Mouse (Mus musculus) hindbrain, embryonic 11.5 days (tissue): ENCODE data around the gene Nol3. TPM values are rescaled to one million over a fixed set of nuclear protein-coding genes. Genes with fewer than 3 reads are reported as not detected.

Source experiments
- ATAC-seq: fragments of 200-750 bp; cut with Nextera tagmentation; 2 replicates; pipeline ENCODE4 v1.8.0; 2017; ENCODE audit warnings: mild to moderate bottlenecking, moderate TSS enrichment, moderate library complexity; ENCODE audit not compliant: low FRiP score
- DNase-seq: peaks from one replicate; pipeline ENCODE4 v3.0.0-alpha.2; 2015; ENCODE audit warnings: low spot score
- H3K27ac ChIP-seq: fragments of 300-500 bp; sonication (generic); 2 replicates; pipeline ENCODE4 v1.5.1; 2014; ENCODE audit warnings: mild to moderate bottlenecking, low read depth, low read length
- H3K27me3 ChIP-seq: fragments of 300-500 bp; sonication (generic); 2 replicates; pipeline ENCODE4 v1.6.1; 2014; ENCODE audit warnings: mild to moderate bottlenecking, low read length, moderate library complexity, mixed read lengths; ENCODE audit not compliant: control insufficient read depth, insufficient read depth
- H3K36me3 ChIP-seq: fragments of 300-500 bp; sonication (generic); 2 replicates; pipeline ENCODE4 v1.6.1; 2014; ENCODE audit warnings: mild to moderate bottlenecking, low read length, moderate library complexity, mixed read lengths; ENCODE audit not compliant: control insufficient read depth, insufficient read depth
- H3K4me1 ChIP-seq: fragments of 300-500 bp; sonication (generic); replicated peaks from 2 replicates; pipeline ENCODE4 v1.6.1; 2014; ENCODE audit warnings: low read length, mixed read lengths; ENCODE audit not compliant: control insufficient read depth, insufficient read depth
- H3K4me2 ChIP-seq: fragments of 300-500 bp; sonication (generic); replicated peaks from 2 replicates; pipeline ENCODE4 v1.6.1; 2014; ENCODE audit warnings: mild to moderate bottlenecking, low read depth, low read length
- H3K4me3 ChIP-seq: fragments of 300-500 bp; sonication (generic); 2 replicates; pipeline ENCODE4 v1.5.1; 2014; ENCODE audit warnings: low read depth, low read length
- H3K9ac ChIP-seq: fragments of 300-500 bp; sonication (generic); 2 replicates; pipeline ENCODE4 v1.6.1; 2014; ENCODE audit warnings: low read depth, low read length
- H3K9me3 ChIP-seq: fragments of 300-500 bp; sonication (generic); 2 replicates; pipeline ENCODE4 v1.6.1; 2016; ENCODE audit warnings: low read length; ENCODE audit not compliant: control insufficient read depth
- WGBS: fragments of 180-500 bp; shearing (Covaris S2); extraction: QIAGEN DNeasy Blood & Tissue Kit; methylation state at CpG from one replicate; pipeline ENCODE4 v1.1.7; 2014; 5-methylcytosine and 5-hydroxymethylcytosine counted together
- polyA plus RNA-seq: library from polyadenylated mRNA; unstranded; fragments of >200 nt; fragmentation: Nextera tagmentation; extraction: Ambion mirVana; gene quantifications from 2 replicates; pipeline ENCODE4 v1.2.1, GENCODE M21; 2014

Nol3 gene
- polyA plus RNA-seq, 1 experiment from 2014 or later, result 2.7 TPM

DNA sequence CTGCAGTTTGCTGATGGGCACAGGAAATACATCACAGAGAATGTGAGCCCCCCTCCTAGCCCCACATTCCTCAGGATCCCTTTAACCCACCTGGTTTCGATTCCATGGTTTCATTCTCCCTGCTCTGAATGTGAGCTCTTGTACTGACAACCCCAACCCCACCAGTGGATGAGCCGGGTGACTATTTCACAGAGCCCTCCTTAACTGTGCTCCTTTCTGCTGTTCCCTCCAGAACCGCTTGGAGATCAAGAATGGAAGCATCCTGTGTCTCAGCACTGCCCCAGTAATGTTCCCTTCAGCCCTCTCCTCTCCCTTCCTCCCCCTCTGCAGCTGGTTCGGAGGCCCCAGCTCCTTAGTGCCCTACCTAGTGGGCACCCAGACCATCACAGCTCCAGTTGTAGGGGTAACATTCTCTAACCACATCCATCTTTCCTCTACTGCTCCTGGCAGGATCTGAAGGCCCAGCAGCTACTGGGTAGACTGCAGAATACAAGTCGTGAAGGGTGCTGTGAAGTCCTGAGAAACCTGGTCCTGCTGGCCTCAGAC is 30.3 kb downstream of the Nol3 start:
- 50% methylated on average over 5 of the region's 5 CpGs for WGBS
- Histone ChIP-seq H3K36me3 (peaks cover 13% of the 10 kb centered on the region; the same call in 1 of the 2 replicates), H3K9ac (no peak overlapping the region), H3K9me3 (no peaks in the 10 kb centered on the region), H3K27me3 (no peaks in the 10 kb centered on the region), H3K4me3 (no peak overlapping the region), H3K27ac (no peak overlapping the region), H3K4me2 (no peak overlapping the region), H3K4me1 (no peaks in the 10 kb centered on the region)
- ATAC-seq, result peak; percentile 22; the same call in 1 of the 2 replicates
- no peak for DNase-seq

DNA sequence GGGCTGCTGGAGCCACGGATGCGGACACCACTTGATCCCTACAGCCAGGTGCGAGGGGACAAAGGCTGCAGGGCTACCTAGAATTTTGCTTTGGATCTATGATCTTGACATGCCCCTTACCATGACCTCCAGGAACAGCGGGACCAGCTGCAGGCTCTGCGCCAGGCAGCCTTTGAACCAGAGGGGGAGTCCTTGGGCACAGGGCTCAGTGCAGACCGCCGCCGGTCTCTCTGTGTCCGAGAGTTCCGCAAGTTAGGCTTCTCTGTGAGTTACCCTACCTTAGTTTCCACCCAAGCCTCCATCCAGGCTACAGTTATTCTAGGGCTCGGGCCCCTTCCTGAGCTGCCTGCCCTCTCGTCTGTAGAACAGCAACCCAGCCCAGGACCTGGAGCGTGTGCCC is 31.7 kb downstream of the Nol3 start:
- no peaks in the 10 kb centered on the region for H3K4me1 ChIP-seq
- WGBS, result 95% methylated on average over 13 of the region's 13 CpGs
- no peak overlapping the region for H3K9ac ChIP-seq
- no peak overlapping the region for H3K4me3 ChIP-seq
- no peaks in the 10 kb centered on the region for H3K27me3 ChIP-seq
- DNase-seq (no peak), ATAC-seq (no peak)
- H3K27ac ChIP-seq, result no peak overlapping the region
- no peak overlapping the region for H3K4me2 ChIP-seq
- no peaks in the 10 kb centered on the region for H3K9me3 ChIP-seq
- 0 out of 2 replicates have a peak, but pooled peaks cover 6% of the 10 kb centered on the region for H3K36me3 ChIP-seq

DNA sequence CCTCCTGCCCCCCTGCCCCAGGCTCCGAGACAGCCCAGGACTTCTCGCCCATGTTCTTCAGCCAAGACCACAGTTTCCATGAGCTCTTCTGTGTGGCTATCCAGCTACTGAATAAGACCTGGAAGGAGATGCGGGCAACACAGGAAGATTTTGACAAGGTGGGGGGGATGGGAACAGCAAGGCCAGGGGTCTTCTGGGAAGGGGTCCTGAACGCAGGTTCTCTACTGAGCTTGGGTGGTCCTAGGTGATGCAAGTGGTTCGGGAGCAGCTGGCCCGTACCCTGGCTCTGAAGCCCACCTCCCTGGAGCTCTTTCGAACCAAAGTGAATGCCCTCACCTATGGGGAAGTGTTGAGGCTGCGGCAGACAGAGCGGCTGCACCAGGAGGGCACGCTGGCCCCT is 32.5 kb downstream of the Nol3 start:
- whole genome bisulfite sequencing, result 93% methylated on average over 10 of the region's 10 CpGs
- no peaks in the 10 kb centered on the region for H3K4me1 ChIP-seq
- no peak overlapping the region for H3K4me3 ChIP-seq
- H3K27me3 ChIP-seq, result no peaks in the 10 kb centered on the region
- no peak for ATAC-seq
- no peak overlapping the region for H3K4me2 ChIP-seq
- no peak overlapping the region for H3K9ac ChIP-seq
- H3K27ac ChIP-seq, result no peak overlapping the region
- no peak for DNase-seq
- H3K9me3 ChIP-seq, result no peaks in the 10 kb centered on the region
- 0 out of 2 replicates have a peak, but pooled peaks cover 3% of the 10 kb centered on the region for H3K36me3 ChIP-seq

DNA sequence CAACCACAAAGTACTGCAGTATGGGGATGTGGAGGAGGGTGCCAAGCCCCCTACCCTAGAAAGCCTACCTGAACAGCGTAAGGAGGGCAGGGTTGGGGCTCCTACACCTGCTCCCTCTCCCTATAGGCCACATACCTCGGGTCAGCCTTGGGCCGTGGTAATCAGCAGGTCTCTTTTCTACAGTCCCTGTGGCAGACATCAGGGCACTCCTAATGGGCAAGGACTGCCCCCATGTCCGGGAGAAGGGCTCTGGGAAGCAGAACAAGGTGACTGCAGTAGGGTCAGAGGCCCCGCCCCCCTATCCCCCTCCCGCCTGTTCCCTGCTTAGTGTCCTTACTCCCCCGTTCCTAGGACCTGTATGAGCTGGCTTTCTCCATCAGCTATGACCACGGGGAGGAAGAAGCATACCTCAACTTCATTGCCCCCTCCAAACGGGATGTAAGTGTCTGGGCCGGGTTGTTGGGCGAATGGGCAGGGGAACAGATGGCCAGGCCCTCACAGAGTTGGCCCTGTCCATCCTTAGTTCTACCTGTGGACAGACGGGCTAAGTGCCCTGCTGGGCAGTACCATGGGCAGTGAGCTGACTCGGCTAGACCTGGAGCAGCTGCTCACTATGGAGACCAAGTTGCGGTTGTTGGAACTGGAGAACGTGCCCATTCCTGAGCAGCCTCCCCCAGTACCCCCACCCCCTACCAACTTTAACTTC is 33.4 kb downstream of the Nol3 start:
- Histone ChIP-seq H3K4me3 (no peak overlapping the region), H3K27me3 (no peaks in the 10 kb centered on the region), H3K36me3 (0 out of 2 replicates have a peak, but pooled peaks cover 5% of the 10 kb centered on the region), H3K4me1 (no peaks in the 10 kb centered on the region), H3K9ac (no peak overlapping the region), H3K4me2 (no peak overlapping the region), H3K9me3 (no peaks in the 10 kb centered on the region), H3K27ac (no peak overlapping the region)
- ATAC-seq (no peak), DNase-seq (no peak)
- WGBS, result 86% methylated on average over 15 of the region's 15 CpGs

DNA sequence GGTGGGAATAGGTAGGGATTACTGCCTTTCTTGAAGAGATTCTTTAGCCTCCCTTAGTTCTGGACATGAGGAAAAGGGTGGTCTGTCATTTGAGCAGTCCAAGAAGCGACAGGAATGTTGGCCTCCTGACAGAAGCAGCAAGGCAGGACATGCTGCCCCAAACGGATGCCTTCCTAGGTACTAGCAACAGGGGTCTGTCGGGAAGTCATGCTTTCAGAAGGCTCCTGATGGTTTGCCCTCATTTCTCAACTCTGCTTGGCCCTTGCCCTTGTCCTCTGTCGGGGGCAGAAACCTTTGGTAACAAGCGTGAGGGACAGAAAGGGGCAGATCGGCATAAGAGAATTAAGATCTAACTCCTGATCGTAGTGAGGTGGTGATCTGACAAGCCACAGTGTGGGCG is 34.2 kb downstream of the Nol3 start:
- no peaks in the 10 kb centered on the region for H3K4me1 ChIP-seq
- DNase-seq (no peak), ATAC-seq (no peak)
- H3K9me3 ChIP-seq, result no peaks in the 10 kb centered on the region
- H3K4me2 ChIP-seq, result no peak overlapping the region
- WGBS, result 86% methylated on average over 8 of the region's 8 CpGs
- 0 out of 2 replicates have a peak, but pooled peaks cover 5% of the 10 kb centered on the region for H3K36me3 ChIP-seq
- no peak overlapping the region for H3K27ac ChIP-seq
- H3K9ac ChIP-seq, result no peak overlapping the region
- no peaks in the 10 kb centered on the region for H3K27me3 ChIP-seq
- H3K4me3 ChIP-seq, result no peak overlapping the region

DNA sequence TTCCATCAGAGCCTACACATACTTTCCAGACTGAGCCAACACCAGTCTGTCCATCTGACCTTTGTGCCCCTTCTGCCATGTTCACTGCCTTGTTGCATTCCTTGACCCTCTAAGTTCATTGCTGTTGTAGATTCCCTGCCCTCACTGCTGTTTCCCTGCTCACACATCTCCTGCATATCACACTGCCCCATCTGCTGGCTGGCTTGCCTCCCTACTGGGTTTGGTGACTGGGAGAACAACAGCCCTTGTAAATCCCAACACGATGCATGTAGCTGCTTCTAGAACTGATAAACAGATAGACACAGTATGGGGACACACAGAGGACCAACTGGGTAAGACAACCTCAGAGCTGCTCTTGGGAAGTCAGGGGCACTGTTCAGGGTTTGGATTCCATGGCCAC is 35.8 kb downstream of the Nol3 start:
- Histone ChIP-seq H3K4me3 (no peak overlapping the region), H3K4me1 (no peaks in the 10 kb centered on the region), H3K9ac (no peak overlapping the region), H3K27ac (no peak overlapping the region), H3K36me3 (0 out of 2 replicates have a peak, but pooled peaks cover 5% of the 10 kb centered on the region), H3K27me3 (no peaks in the 10 kb centered on the region), H3K9me3 (no peaks in the 10 kb centered on the region), H3K4me2 (no peak overlapping the region)
- DNase-seq, result no peak
- 94% methylated on average over 1 of the region's 1 CpGs for WGBS
- no peak for ATAC-seq

DNA sequence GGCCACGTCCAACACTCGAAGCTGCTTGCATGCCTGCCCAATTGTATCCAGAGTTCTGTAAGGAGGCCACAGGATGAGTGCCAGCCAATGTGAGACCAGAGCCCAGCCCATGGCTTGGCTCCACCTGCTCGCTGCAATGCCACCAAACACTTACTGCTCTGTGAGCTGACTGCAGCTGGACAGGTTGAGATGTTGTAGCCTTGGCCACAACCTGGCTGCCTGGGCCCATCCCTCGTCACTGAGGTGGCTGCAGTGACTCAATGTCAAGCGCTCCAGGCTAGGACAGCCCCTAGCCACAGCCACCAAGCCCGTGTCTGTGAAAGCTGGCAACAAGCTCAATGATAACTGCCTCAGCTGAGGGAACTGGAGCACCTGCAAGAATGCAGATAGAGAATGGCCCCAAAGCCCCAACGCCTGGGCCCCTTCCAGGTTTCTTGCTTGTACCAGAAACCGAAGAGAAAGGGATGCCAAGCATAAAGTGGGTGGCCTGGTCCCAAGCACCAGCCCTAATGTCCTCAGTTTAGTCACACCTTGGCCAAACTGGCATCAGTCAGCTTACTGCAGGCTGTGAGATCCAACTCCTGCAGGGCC is 37.0 kb downstream of the Nol3 start:
- ATAC-seq (no peak), DNase-seq (no peak)
- Histone ChIP-seq H3K9me3 (no peaks in the 10 kb centered on the region), H3K4me2 (no peak overlapping the region), H3K27ac (no peak overlapping the region), H3K27me3 (no peaks in the 10 kb centered on the region), H3K36me3 (0 out of 2 replicates have a peak, but pooled peaks cover 2% of the 10 kb centered on the region), H3K4me1 (no peaks in the 10 kb centered on the region), H3K4me3 (no peak overlapping the region), H3K9ac (no peak overlapping the region)
- 93% methylated on average over 8 of the region's 8 CpGs for whole genome bisulfite sequencing

DNA sequence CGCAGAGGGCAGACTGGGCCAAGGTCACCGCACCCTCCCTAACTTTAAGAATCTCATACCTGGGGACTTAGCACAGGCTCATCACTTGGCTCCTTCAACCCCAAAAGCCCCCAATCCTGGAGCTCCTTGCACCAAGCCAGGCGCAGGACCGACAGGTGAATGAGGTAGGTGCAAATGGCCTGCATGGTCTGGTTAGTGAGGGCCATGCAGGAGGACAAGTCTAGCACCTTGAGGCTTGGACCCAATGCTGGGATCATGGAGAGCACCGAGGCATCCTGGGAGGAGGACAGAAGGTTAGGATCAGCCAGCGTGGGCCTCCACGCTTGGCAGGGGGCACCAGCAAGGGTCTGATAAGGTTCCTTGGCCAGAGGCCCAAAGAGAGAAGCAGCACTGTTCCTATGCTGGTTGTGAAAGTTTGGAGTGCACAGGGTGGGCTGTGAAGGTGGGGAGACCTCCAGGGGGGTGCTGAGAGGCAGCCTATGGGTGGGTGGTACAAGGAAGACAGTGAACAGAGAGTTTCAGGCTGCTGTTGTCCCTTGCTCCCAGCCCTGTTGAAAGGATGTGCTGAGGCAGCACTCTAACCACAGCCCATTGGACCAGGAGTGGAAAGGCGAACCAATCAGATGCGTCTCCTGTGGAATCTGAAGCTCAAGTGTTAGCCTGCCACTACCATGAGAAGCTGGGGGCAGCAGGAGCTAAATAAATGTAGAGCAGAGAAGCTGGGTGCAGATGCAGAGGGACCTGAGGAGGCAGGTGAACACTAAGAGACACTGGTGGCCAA is 37.9 kb downstream of the Nol3 start:
- WGBS, result 85% methylated on average over 9 of the region's 9 CpGs
- Histone ChIP-seq H3K9me3 (no peaks in the 10 kb centered on the region), H3K36me3 (0 out of 2 replicates have a peak, but pooled peaks cover 2% of the 10 kb centered on the region), H3K27me3 (no peaks in the 10 kb centered on the region), H3K4me3 (no peak overlapping the region), H3K27ac (no peak overlapping the region), H3K4me1 (no peaks in the 10 kb centered on the region), H3K9ac (no peak overlapping the region), H3K4me2 (no peak overlapping the region)
- DNase-seq (no peak), ATAC-seq (0 out of 2 replicates have a peak, but pooled peaks have one; percentile 27)
